Mouse (Mus musculus): ENCODE measurements around the gene Gpatch8. TPM values are rescaled to one million over a fixed set of nuclear protein-coding genes. Genes with fewer than 3 reads are reported as not detected.

Gene Gpatch8
- polyA plus RNA-seq, 1 experiment: 17.3 TPM

DNA sequence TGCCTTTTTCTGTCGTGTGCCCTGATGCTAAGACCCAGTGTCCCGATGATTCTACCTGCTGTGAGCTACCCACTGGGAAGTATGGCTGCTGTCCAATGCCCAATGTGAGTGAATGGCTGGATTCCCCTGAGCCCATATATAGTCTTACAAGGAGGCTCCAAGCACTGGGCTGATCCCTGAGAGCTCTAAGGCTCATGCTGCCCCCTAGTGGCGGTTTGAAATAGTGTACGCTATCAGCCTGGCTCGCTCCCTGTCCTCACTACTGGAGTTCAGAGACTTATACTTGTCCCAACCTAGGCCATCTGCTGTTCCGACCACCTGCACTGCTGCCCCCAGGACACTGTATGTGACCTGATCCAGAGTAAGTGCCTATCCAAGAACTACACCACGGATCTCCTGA is 121.8 kb downstream of the Gpatch8 start:
- peaks cover 16% of the 10 kb centered on the region for H3K4me1 ChIP-seq (ENCODE audit: control insufficient read depth, insufficient read depth, low read length)
- DNase-seq: peak; percentile 85
- H3K4me3 ChIP-seq (replicated peaks; ENCODE audit: extremely low read depth, low read depth, low read length): no peak overlapping the region
- TF ChIP-seq CTCF (IDR thresholded peaks at IDR 0.05; ENCODE audit: insufficient read depth, low read length): peak; percentile 93
- no peak for TF ChIP-seq POLR2A (IDR thresholded peaks at IDR 0.05; ENCODE audit: borderline replicate concordance, extremely low read depth, low read depth, low read length)
- 12% methylated on average over 7 of the region's 7 CpGs for WGBS

DNA sequence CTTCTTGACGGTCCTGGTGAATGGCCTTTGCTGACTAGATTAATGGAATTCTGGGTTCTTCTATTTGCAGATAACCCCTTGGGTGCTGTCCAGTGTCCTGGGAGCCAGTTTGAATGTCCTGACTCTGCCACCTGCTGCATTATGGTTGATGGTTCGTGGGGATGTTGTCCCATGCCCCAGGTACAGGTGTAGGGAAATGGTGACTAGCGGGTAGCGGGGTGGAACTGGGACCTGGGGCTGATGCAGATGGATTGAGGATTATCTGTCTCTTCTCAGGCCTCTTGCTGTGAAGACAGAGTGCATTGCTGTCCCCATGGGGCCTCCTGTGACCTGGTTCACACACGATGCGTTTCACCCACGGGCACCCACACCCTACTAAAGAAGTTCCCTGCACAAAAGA is 122.3 kb downstream of the Gpatch8 start:
- Histone ChIP-seq H3K4me1 (ENCODE audit: control insufficient read depth, insufficient read depth, low read length) (peaks cover 16% of the 10 kb centered on the region), H3K4me3 (replicated peaks; ENCODE audit: extremely low read depth, low read depth, low read length) (no peak overlapping the region)
- TF ChIP-seq CTCF (IDR thresholded peaks at IDR 0.05; ENCODE audit: insufficient read depth, low read length) (no peak), POLR2A (IDR thresholded peaks at IDR 0.05; ENCODE audit: borderline replicate concordance, extremely low read depth, low read depth, low read length) (no peak)
- DNase-seq: no peak
- 95% methylated on average over 7 of the region's 7 CpGs for WGBS

DNA sequence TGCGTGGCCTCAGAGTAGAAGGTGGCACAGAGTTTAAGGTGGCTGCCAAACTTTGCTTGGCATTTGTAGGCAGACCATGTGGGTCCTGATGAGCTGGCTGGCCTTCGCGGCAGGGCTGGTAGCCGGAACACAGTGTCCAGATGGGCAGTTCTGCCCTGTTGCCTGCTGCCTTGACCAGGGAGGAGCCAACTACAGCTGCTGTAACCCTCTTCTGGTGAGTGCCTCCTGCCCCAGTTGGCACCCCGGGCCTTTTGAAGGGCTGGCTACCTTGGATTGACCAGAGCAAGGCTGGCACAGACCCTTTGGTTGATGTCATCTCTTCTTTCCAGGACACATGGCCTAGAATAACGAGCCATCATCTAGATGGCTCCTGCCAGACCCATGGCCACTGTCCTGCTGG is 123.3 kb downstream of the Gpatch8 start:
- Histone ChIP-seq H3K4me1 (ENCODE audit: control insufficient read depth, insufficient read depth, low read length) (peaks cover 16% of the 10 kb centered on the region), H3K4me3 (replicated peaks; ENCODE audit: extremely low read depth, low read depth, low read length) (no peak overlapping the region)
- WGBS: 75% methylated on average over 6 of the region's 6 CpGs
- no peak for DNase-seq
- TF ChIP-seq CTCF (IDR thresholded peaks at IDR 0.05; ENCODE audit: insufficient read depth, low read length) (no peak), POLR2A (IDR thresholded peaks at IDR 0.05; ENCODE audit: borderline replicate concordance, extremely low read depth, low read depth, low read length) (no peak)

DNA sequence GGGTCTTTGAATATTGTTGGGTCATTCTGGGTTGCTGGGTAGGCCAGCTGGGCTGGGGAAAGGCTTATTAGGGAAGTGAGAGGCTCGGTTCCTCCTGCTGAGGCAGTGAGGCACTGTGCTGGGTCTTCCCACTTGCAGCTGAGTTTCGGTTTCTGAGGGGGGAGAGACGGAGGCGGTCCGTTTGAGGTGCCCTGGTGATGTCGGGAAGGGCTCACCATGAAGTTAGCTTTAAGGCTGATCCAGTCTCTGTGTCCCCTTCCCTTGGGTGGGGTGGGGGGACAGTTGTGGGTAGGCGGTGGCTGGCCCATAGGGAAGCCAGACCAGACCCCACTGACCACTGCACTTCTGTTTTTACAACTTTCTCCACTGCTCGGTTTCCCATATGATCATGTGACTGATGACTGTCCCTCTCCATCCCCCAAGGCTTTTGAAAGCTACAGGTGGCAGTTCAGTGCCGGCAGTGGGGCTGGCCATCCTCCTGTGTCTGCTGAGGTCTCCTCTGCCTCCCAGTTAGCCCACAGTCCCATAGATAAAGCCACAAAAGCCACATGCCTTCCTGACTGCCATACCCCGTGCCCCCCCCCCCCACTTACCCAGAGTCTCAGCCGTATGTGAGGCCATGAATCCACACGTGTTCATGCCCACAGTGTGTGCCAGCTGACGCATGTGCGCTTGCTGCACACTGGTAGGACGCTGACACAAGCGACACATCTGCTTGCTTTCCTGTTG is 123.9 kb downstream of the Gpatch8 start:
- TF ChIP-seq CTCF (IDR thresholded peaks at IDR 0.05; ENCODE audit: insufficient read depth, low read length) (no peak), POLR2A (IDR thresholded peaks at IDR 0.05; ENCODE audit: borderline replicate concordance, extremely low read depth, low read depth, low read length) (no peak)
- 51% methylated on average over 16 of the region's 16 CpGs for WGBS
- DNase-seq: no peak
- H3K4me1 ChIP-seq (ENCODE audit: control insufficient read depth, insufficient read depth, low read length): peaks cover 16% of the 10 kb centered on the region
- H3K4me3 ChIP-seq (replicated peaks; ENCODE audit: extremely low read depth, low read depth, low read length): peak overlapping the region; percentile 8

DNA sequence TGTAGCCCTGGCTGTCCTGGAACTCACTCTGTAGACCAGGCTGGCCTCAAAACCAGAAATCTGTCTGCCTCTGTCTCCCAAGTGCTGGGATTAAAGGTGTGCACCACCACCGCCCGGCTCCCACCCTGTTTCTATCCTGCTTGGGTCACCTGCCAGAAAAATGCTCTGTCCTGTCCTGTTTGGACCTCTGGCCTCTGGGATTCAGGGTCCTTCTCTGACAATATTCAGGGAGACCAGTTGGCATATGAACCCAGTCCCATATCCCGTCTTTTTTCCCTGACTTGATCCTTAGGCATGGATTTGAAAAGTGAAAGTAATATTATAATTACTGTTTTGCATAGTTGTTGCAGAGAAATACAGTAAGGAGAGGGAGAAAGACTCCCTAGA is 124.5 kb downstream of the Gpatch8 start:
- WGBS: 62% methylated on average over 3 of the region's 3 CpGs
- H3K4me3 ChIP-seq (replicated peaks; ENCODE audit: extremely low read depth, low read depth, low read length): no peak overlapping the region
- peaks cover 16% of the 10 kb centered on the region for H3K4me1 ChIP-seq (ENCODE audit: control insufficient read depth, insufficient read depth, low read length)
- DNase-seq: no peak
- no peak for TF ChIP-seq POLR2A (IDR thresholded peaks at IDR 0.05; ENCODE audit: borderline replicate concordance, extremely low read depth, low read depth, low read length)
- TF ChIP-seq CTCF (IDR thresholded peaks at IDR 0.05; ENCODE audit: insufficient read depth, low read length): no peak

DNA sequence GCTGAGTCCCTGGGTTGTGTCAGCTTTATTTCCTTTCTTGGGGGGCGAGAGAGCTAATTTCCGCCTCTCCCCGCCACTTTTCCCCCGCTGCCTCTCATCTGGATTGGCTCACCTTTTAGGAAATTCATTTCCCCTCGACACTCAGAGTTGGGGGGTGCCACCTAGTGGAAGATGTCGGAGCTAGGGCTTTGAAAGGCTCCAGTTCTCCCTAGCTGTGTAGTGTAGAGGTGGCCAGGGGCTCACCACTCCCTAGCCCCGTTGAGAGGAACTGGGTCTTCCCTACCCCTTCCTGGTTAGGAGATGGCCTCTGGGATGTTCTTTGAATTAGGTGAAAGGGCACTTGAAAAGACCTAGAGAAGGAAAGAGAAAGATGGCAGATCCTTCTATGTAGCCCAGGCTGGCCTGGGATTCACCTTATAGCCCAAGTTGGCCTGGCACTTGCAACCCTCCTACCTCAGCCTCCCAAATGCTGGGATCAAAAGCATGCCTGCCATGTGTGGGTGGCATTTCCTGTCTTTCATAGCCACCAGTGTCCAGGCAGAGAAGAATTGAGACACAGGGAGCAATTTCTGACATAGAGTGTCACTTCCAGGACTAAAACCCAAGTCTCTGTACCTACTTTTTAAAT is 125.1 kb downstream of the Gpatch8 start:
- peak; percentile 76 for DNase-seq
- peak overlapping the region; percentile 99 for H3K4me3 ChIP-seq (replicated peaks; ENCODE audit: extremely low read depth, low read depth, low read length)
- peaks cover 16% of the 10 kb centered on the region for H3K4me1 ChIP-seq (ENCODE audit: control insufficient read depth, insufficient read depth, low read length)
- TF ChIP-seq POLR2A (IDR thresholded peaks at IDR 0.05; ENCODE audit: borderline replicate concordance, extremely low read depth, low read depth, low read length) (0 out of 2 replicates have a peak, but pooled peaks have one; percentile 11), CTCF (IDR thresholded peaks at IDR 0.05; ENCODE audit: insufficient read depth, low read length) (peak; percentile 66)
- 0% methylated on average over 7 of the region's 7 CpGs for WGBS

DNA sequence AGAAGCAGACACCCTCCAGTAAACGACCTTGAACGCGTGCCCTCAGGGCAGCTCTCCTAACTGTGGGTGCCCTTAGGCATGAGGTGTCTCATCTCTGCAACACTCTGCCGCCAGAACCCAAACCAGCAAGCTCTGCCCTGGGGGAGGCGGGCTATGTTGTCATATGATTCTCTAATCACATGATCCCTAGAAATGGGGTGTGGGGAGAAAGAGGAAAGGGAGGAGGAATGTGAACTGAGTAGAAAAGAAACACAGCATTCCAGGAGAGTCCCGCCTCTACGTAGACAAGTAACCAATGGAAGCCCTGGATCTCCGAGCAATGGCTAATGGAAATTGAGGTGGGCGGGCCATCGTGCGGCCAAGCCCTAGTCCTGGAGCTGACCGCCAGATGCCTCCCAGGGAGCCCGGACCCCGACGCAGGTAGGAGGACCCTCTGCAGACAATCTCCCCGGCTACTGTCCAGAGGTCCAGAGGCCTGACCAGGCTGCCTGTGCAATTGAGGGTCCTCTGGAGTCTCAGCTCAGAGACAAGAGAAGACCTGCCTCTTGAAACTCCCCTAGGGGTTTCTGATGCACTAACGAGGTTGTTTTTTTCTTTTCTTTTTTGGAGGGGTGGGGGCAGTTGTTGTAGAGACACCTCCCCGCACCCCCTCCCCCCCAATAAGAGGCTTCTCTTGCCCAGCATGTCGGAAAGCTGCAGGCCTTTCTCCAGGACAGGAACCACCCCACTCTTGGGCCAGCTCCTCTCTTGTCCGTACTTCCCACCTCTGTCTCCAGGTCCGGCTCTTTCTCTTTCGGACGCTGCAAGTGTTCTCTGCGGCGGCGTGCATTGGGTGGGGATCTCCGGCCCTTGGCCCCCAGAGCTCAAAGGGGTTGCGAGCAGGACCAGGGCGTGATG is 125.8 kb downstream of the Gpatch8 start, which contains the start of gene Grn:
Gene Grn, plus strand, starts transcription at position 195 of the 897 bp plus-strand sequence.
- TF ChIP-seq CTCF (IDR thresholded peaks at IDR 0.05; ENCODE audit: insufficient read depth, low read length) (no peak), POLR2A (IDR thresholded peaks at IDR 0.05; ENCODE audit: borderline replicate concordance, extremely low read depth, low read depth, low read length) (peak; percentile 77; the same call in 1 of the 2 replicates)
- under 1% methylated on average over 29 of the region's 29 CpGs for WGBS

DNA sequence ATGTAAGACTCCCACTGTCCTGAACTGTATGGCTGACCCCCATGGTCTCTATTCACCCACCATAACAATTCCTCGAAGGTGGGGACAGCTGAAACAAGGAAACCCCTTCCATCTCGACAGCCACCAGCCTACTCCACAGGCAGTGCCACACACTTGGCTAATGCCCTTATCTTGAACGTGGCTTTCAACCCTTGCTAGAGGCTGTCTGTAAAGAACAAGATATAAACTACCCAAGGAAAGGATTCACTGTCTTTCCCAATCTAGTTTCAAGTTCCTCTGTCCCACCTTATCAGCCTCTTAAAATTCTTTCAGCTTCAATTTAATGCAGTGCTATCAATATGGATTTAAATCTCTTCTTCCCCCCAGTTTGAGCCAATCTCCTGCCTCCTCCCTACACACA is 126.6 kb downstream of the Gpatch8 start:
- 27% methylated on average over 3 of the region's 3 CpGs for WGBS
- TF ChIP-seq POLR2A (IDR thresholded peaks at IDR 0.05; ENCODE audit: borderline replicate concordance, extremely low read depth, low read depth, low read length): no peak
- TF ChIP-seq CTCF (IDR thresholded peaks at IDR 0.05; ENCODE audit: insufficient read depth, low read length): no peak

More for the DNA sequence above, 125.8 kb downstream of the Gpatch8 start, which contains the start of gene Grn:
- DNase-seq: peak; percentile 86
- Histone ChIP-seq H3K4me1 (ENCODE audit: control insufficient read depth, insufficient read depth, low read length) (peaks cover 16% of the 10 kb centered on the region), H3K4me3 (replicated peaks; ENCODE audit: extremely low read depth, low read depth, low read length) (peak within 1 kb of the TSS; percentile 99)

DNA sequence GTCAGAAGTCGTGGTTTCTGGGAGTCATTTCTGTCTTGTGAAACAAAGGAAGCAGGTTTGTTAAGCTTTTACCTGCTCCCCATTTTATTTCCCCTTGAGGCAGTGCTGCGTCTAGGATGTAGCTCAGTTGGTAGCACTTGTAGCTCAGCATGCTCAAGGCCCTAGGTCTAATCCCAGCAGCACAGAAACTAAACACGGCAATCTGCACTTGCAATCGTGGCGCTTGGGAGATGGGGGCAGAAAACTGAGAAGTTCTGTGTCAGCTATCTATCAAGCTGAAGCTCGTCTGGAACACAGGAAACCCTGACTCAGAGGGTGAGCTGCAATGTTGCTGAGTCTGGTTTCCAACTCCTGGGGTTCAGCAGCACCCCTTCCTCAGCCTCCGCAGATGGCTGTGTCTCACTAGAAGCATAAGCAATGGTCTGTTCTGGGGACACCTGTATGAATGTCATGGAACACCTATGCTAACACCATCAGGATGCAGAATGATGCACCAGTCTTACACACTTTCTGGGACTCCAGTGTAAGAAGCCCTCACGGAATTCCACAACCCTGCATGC is 127.1 kb downstream of the Gpatch8 start:
- TF ChIP-seq POLR2A (IDR thresholded peaks at IDR 0.05; ENCODE audit: borderline replicate concordance, extremely low read depth, low read depth, low read length) (no peak), CTCF (IDR thresholded peaks at IDR 0.05; ENCODE audit: insufficient read depth, low read length) (no peak)
- 58% methylated on average over 8 of the region's 8 CpGs for WGBS
- peaks cover 21% of the 10 kb centered on the region for H3K4me1 ChIP-seq (ENCODE audit: control insufficient read depth, insufficient read depth, low read length)
- DNase-seq: no peak
- H3K4me3 ChIP-seq (replicated peaks; ENCODE audit: extremely low read depth, low read depth, low read length): no peak overlapping the region

More for the DNA sequence above, 126.6 kb downstream of the Gpatch8 start:
- peak overlapping the region; percentile 99 for H3K4me3 ChIP-seq (replicated peaks; ENCODE audit: extremely low read depth, low read depth, low read length)
- DNase-seq: no peak
- peaks cover 21% of the 10 kb centered on the region for H3K4me1 ChIP-seq (ENCODE audit: control insufficient read depth, insufficient read depth, low read length)

Other genes starting within 250 kb of the Gpatch8 start
- gene Ubtf, start 236.7 kb downstream of the Gpatch8 start, polyA plus RNA-seq (2012; rRNA removed): 23.9 and 27.7 TPM in 2 replicates
- 1.1 and 1.2 TPM in 2 replicates for gene Slc4a1, start 190.2 kb downstream of the Gpatch8 start, polyA plus RNA-seq (2012; rRNA removed)
- gene Rundc3a, start 163.0 kb downstream of the Gpatch8 start, polyA plus RNA-seq (2012; rRNA removed): 1.9 and 2.8 TPM in 2 replicates
- 258 and 290 TPM in 2 replicates for gene Slc25a39, start 148.4 kb downstream of the Gpatch8 start, polyA plus RNA-seq (2012; rRNA removed)
- gene Grn, start 126.1 kb downstream of the Gpatch8 start, polyA plus RNA-seq (2012; rRNA removed): 220 and 257 TPM in 2 replicates
- gene Fam171a2, start 108.7 kb downstream of the Gpatch8 start, polyA plus RNA-seq (2012; rRNA removed): 19.6 and 22.8 TPM in 2 replicates
- gene Itga2b, start 86.3 kb downstream of the Gpatch8 start, polyA plus RNA-seq (2012; rRNA removed): 11.4 and 14.9 TPM in 2 replicates
- gene Gm11627, start 23.1 kb upstream of the Gpatch8 start, polyA plus RNA-seq (2012; rRNA removed): 2.4 and 2.5 TPM in 2 replicates
- 45.5 and 50.9 TPM in 2 replicates for gene Fzd2, start 48.0 kb upstream of the Gpatch8 start, polyA plus RNA-seq (2012; rRNA removed)
- gene Meioc, start 107.3 kb upstream of the Gpatch8 start, polyA plus RNA-seq (2012; rRNA removed): not detected in 2 replicates
- 4.3 and 5.0 TPM in 2 replicates for gene Ccdc43, start 141.4 kb upstream of the Gpatch8 start, polyA plus RNA-seq (2012; rRNA removed)
- 3.3 and 3.6 TPM in 2 replicates for gene Adam11, start 205.0 kb upstream of the Gpatch8 start, polyA plus RNA-seq (2012; rRNA removed)

Data from lung, adult 2 months (tissue).